Mouse (Mus musculus) forebrain, embryonic 13.5 days (tissue): Measurements from ENCODE around the gene Ldhd. TPM values are rescaled to one million over a fixed set of nuclear protein-coding genes. Genes with fewer than 3 reads are reported as not detected.
"Not testable (repeated sequence)": the region's sequence is repeated elsewhere in the genome, so short reads cannot be mapped to it uniquely, and the experiment has no call there.

Experiments used
- ATAC-seq: fragments of 200-750 bp; cut with Nextera tagmentation; 2 replicates; pipeline ENCODE4 v1.8.0; 2017
- H3K27ac ChIP-seq: fragments of 300-500 bp; sonication (generic); 2 replicates; pipeline ENCODE4 v1.5.1; 2015; ENCODE audit warnings: inconsistent platforms, mild to moderate bottlenecking, moderate library complexity
- H3K27me3 ChIP-seq: fragments of 300-500 bp; sonication (generic); 2 replicates; pipeline ENCODE4 v1.6.1; 2015; ENCODE audit warnings: mild to moderate bottlenecking, inconsistent platforms
- H3K36me3 ChIP-seq: fragments of 300-500 bp; sonication (generic); 2 replicates; pipeline ENCODE4 v1.6.1; 2015; ENCODE audit warnings: mild to moderate bottlenecking, inconsistent platforms; ENCODE audit not compliant: poor library complexity, severe bottlenecking
- H3K4me1 ChIP-seq: fragments of 300-500 bp; sonication (generic); 2 replicates; pipeline ENCODE4 v1.6.1; 2015; ENCODE audit warnings: inconsistent platforms
- H3K4me2 ChIP-seq: fragments of 300-500 bp; sonication (generic); 2 replicates; pipeline ENCODE4 v1.6.1; 2015; ENCODE audit warnings: inconsistent platforms, mild to moderate bottlenecking, moderate library complexity
- H3K4me3 ChIP-seq: fragments of 300-500 bp; sonication (generic); 2 replicates; pipeline ENCODE4 v1.5.1; 2015; ENCODE audit warnings: mild to moderate bottlenecking, inconsistent platforms
- H3K9ac ChIP-seq: fragments of 300-500 bp; sonication (generic); 2 replicates; pipeline ENCODE4 v1.6.1; 2015; ENCODE audit warnings: mild to moderate bottlenecking, inconsistent platforms
- H3K9me3 ChIP-seq: fragments of 300-500 bp; sonication (generic); replicated peaks from 2 replicates; pipeline ENCODE4 v1.6.1; 2016; ENCODE audit warnings: inconsistent platforms
- WGBS: fragments of 180-500 bp; shearing (Covaris S2); methylation state at CpG from one replicate; pipeline ENCODE4 v1.1.7; 2015; 5-methylcytosine and 5-hydroxymethylcytosine counted together
- polyA plus RNA-seq: library from polyadenylated mRNA; unstranded; fragments of >200 nt; fragmentation: Nextera tagmentation; extraction: Ambion mirVana; gene quantifications from 2 replicates; pipeline ENCODE4 v1.2.1, GENCODE M21; 2015

Gene Ldhd
- polyA plus RNA-seq, 1 experiment from 2014 or later, result 0.31 TPM

DNA sequence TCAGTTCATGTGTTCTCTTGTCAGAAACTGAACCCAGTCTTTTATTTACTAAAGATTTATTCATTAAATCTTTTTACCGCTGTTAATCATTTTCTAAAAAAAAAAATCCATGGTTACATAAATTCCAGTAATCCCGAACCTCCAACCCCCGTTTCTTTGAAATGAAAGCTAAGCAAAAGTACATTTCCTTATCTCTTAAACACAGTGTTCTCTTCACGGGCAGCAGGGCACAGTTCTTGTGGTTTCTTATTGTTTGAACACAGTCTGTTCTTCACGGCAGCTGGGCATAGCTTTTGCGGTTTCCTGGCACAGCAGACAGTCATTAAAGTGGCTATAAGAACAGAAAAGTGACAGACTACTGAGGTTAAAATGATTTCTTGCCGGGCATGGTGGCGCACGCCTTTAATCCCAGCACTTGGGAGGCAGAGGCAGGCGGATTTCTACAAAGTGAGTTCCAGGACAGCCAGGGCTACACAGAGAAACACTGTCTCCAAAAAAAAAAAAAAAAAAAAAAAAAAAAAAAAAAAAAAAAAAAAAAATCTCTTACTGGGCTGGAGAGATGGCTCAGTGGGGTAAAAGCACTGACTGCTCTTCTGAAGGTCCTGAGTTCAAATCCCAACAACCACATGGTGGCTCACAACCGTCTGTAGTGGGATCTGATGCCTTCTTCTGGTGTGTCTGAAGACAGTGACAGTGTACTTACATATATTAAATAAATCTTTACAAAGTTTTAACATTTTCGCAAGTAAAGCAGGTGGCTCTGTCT is 14.3 kb upstream of the Ldhd start:
- Histone ChIP-seq H3K27ac (peak overlapping the region; percentile 92), H3K9ac (peak overlapping the region; percentile 82), H3K4me3 (peak overlapping the region; percentile 68), H3K4me1 (peaks cover 13% of the 10 kb centered on the region), H3K4me2 (peak overlapping the region; percentile 65)
- ATAC-seq, H3K36me3 ChIP-seq, H3K9me3 ChIP-seq, H3K27me3 ChIP-seq: not testable (repeated sequence)
- 67% methylated on average over 12 of the region's 12 CpGs for WGBS

DNA sequence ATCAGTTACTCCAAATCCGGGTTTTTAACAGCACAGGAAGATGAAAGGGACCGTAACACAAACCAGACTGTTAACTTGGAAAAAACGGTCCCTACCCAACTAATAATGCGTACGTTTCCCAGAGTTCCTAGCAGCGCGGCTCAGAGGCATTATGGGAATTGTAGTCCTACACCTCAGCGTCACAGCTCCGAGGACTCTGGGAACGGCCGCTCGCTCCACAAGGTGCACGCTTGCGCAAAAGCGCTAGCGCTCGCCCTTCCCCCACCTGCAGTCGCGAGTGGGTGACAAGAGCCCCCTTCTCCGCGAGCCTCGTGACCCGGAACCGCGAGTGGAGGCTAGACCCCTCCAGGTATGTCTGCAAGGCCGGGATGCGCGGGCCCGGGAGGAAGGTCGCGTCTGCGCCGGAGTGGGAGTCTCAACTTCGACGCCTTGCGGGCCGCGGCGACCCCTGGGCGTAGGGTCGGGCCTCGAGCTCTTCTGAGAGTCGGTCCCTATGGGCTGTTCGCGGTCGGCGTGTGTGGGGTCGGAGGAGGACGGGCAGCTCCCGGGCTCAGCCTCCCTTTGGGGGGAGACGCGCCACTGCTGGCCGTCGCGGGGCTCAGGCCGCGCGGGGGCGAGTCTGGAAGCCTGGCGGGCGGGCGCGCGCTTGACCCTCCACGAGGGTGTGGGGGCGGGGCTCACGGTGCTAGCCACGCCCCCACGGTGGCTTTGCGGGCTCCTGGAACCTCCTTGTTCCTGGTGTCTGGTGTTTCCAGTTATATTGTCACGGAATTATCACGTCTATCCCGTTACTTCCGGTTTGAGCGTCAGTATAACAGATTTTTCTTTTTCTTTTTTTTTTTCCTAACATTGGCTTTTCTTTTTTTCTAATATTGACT is 13.3 kb upstream of the Ldhd start, which contains the start of gene Zfp1:
TSS of gene Zfp1 (plus strand) at position 138 of the 878 bp plus-strand sequence.
- peak; percentile 99 for ATAC-seq
- 1% methylated on average over 75 of the region's 75 CpGs for WGBS

GRCm38 (mm10) chr8:111642939-111643263 is 12.7 kb upstream of the Ldhd start:
- 13% methylated on average over 5 of the region's 5 CpGs for WGBS
- Histone ChIP-seq H3K9me3 (no peaks in the 10 kb centered on the region), H3K36me3 (no peaks in the 10 kb centered on the region), H3K4me3 (peak overlapping the region; percentile 68), H3K9ac (peak overlapping the region; percentile 82), H3K27me3 (no peaks in the 10 kb centered on the region), H3K4me2 (peak overlapping the region; percentile 65), H3K27ac (no peak overlapping the region), H3K4me1 (peaks cover 13% of the 10 kb centered on the region)
- peak; percentile 42 for ATAC-seq

More for the DNA sequence above, 13.3 kb upstream of the Ldhd start, which contains the start of gene Zfp1:
- no peaks in the 10 kb centered on the region for H3K36me3 ChIP-seq
- H3K27me3 ChIP-seq, result no peaks in the 10 kb centered on the region
- H3K27ac ChIP-seq, result peak within 1 kb of the TSS; percentile 92
- H3K9ac ChIP-seq, result peak within 1 kb of the TSS; percentile 82
- no peaks in the 10 kb centered on the region for H3K9me3 ChIP-seq
- peak within 1 kb of the TSS; percentile 68 for H3K4me3 ChIP-seq
- peak within 1 kb of the TSS; percentile 65 for H3K4me2 ChIP-seq
- H3K4me1 ChIP-seq, result peaks cover 13% of the 10 kb centered on the region

DNA sequence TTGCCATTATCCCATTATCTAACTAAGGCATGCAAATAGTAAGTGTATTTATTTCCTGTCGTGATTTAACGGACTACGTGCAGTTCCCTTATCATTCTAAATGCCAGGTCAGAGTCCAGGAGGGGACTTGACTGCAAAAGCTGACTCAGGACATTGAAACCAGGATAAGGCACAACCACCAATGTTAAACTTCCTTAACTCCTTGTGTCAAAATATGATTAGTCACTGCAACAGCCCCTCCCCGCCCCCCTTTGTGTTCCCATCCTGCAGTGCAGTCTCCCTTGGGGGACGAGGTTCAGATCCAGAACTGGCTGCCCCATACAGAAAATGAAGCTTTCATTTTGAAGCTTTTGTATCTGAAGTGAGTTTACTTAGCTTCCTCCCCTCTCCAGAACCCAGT is 12.3 kb upstream of the Ldhd start:
- ATAC-seq, result no peak
- Histone ChIP-seq H3K9me3 (no peaks in the 10 kb centered on the region), H3K4me2 (peak overlapping the region; percentile 65), H3K27me3 (no peaks in the 10 kb centered on the region), H3K36me3 (no peaks in the 10 kb centered on the region), H3K9ac (peak overlapping the region; percentile 82), H3K4me1 (peaks cover 13% of the 10 kb centered on the region), H3K4me3 (peak overlapping the region; percentile 68), H3K27ac (no peak overlapping the region)
- 63% methylated on average over 5 of the region's 5 CpGs for WGBS

DNA sequence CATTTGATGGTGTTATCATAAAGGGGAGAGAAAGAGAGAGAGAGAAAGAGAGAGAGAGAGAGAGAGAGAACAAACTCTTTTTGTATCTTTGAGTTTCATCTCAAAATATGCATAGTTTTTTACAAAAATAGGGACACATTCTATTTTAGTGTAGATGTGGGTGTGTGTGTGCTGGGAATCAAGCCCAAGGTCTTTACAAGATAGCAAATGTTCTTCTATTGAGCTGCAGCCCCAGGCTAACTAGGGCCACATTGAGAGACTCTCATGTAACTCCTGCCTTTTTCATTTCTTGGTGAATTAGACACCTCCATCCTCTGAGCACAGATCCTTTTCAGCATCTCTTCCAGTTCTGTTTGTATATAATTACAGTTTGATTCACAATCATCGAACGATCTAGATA is 10.9 kb upstream of the Ldhd start:
- H3K9me3 ChIP-seq, result no peaks in the 10 kb centered on the region
- no peak for ATAC-seq
- WGBS, result 94% methylated on average over 2 of the region's 2 CpGs

DNA sequence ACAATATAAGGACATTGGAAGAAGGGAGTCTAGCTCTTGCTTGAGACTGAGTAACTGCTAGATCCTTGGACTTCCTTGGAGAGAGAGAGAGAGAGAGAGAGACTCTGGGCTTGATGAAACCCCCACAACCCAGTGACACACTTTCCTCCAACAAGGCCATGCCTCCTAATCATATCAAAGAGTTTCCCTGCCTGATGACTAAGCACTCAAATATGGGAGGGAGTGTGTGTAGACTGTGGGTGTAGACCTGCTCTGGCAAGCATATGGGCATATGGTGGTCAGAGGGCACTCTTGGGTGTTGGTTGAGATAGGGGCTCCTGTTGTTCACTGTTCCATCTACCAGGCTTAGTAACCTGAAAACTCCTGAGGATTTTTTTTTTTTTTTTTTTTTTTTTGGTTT is 7.9 kb upstream of the Ldhd start:
- Histone ChIP-seq H3K27ac (no peak overlapping the region), H3K36me3 (no peaks in the 10 kb centered on the region), H3K27me3 (no peaks in the 10 kb centered on the region), H3K4me3 (no peak overlapping the region), H3K4me1 (peaks cover 6% of the 10 kb centered on the region), H3K9ac (no peak overlapping the region), H3K9me3 (no peaks in the 10 kb centered on the region), H3K4me2 (no peak overlapping the region)
- no peak for ATAC-seq

More for the DNA sequence above, 10.9 kb upstream of the Ldhd start:
- H3K4me2 ChIP-seq, result no peak overlapping the region
- no peaks in the 10 kb centered on the region for H3K27me3 ChIP-seq
- no peak overlapping the region for H3K4me3 ChIP-seq
- H3K4me1 ChIP-seq, result peaks cover 13% of the 10 kb centered on the region
- no peaks in the 10 kb centered on the region for H3K36me3 ChIP-seq
- H3K9ac ChIP-seq, result no peak overlapping the region
- H3K27ac ChIP-seq, result no peak overlapping the region

GRCm38 (mm10) chr8:111632976-111633375 is 2.8 kb upstream of the Ldhd start:
- no peak overlapping the region for H3K4me3 ChIP-seq
- no peaks in the 10 kb centered on the region for H3K9me3 ChIP-seq
- peaks cover 6% of the 10 kb centered on the region; the same call in 1 of the 2 replicates for H3K4me1 ChIP-seq
- no peak for ATAC-seq
- no peak overlapping the region for H3K4me2 ChIP-seq
- peaks cover 9% of the 10 kb centered on the region; the same call in 1 of the 2 replicates for H3K36me3 ChIP-seq
- WGBS, result 95% methylated on average over 3 of the region's 3 CpGs
- no peak overlapping the region for H3K27ac ChIP-seq
- H3K9ac ChIP-seq, result no peak overlapping the region
- no peaks in the 10 kb centered on the region for H3K27me3 ChIP-seq

DNA sequence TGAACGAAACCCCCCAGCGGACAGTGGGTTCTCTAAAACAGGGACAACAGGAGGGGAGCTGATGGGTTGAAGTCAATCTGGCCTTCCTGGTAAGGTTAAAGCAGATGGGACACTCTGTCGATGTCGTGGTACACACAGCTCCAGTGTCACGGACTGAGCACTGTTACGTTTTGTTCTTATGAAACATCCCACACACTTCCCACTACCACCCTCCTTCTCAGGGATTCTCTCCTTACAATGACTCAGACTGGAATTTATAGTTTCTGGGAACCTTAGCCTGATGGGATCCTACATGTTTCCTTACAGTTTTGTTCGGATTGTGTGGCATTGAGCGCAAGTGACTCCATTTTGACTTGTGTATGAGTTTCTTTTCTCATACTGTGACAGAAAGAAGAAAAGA is 1.4 kb upstream of the Ldhd start:
- Histone ChIP-seq H3K27ac (no peak overlapping the region), H3K9me3 (no peaks in the 10 kb centered on the region), H3K9ac (no peak overlapping the region), H3K27me3 (no peaks in the 10 kb centered on the region), H3K4me1 (peaks cover 6% of the 10 kb centered on the region; the same call in 1 of the 2 replicates), H3K36me3 (peaks cover 10% of the 10 kb centered on the region), H3K4me3 (no peak overlapping the region), H3K4me2 (no peak overlapping the region)
- ATAC-seq, result no peak
- WGBS, result 90% methylated on average over 8 of the region's 8 CpGs

- H3K4me1 ChIP-seq, result peaks cover 6% of the 10 kb centered on the region; the same call in 1 of the 2 replicates
- ATAC-seq, result no peak
- H3K4me3 ChIP-seq, result no peak overlapping the region
- no peaks in the 10 kb centered on the region for H3K27me3 ChIP-seq
- H3K4me2 ChIP-seq, result no peak overlapping the region
- no peak overlapping the region for H3K9ac ChIP-seq
- 90% methylated on average over 19 of the region's 19 CpGs for WGBS
- H3K36me3 ChIP-seq, result peaks cover 13% of the 10 kb centered on the region
- H3K9me3 ChIP-seq, result no peaks in the 10 kb centered on the region
- H3K27ac ChIP-seq, result no peak overlapping the region
Measured at GRCm38 (mm10) chr8:111628894-111629501, 1.2 kb downstream of the Ldhd start.

GRCm38 (mm10) chr8:111628401-111628800 is 1.8 kb downstream of the Ldhd start:
- Histone ChIP-seq H3K27me3 (no peaks in the 10 kb centered on the region), H3K9me3 (no peaks in the 10 kb centered on the region), H3K4me1 (peaks cover 6% of the 10 kb centered on the region; the same call in 1 of the 2 replicates), H3K4me3 (no peak overlapping the region), H3K36me3 (peaks cover 13% of the 10 kb centered on the region), H3K9ac (no peak overlapping the region), H3K27ac (no peak overlapping the region), H3K4me2 (no peak overlapping the region)
- ATAC-seq, result no peak
- WGBS, result 95% methylated on average over 12 of the region's 12 CpGs

GRCm38 (mm10) chr8:111627923-111628322 is 2.3 kb downstream of the Ldhd start:
- Histone ChIP-seq H3K4me3 (no peak overlapping the region), H3K4me2 (no peak overlapping the region), H3K9ac (no peak overlapping the region), H3K27ac (no peak overlapping the region), H3K36me3 (peaks cover 16% of the 10 kb centered on the region), H3K9me3 (no peaks in the 10 kb centered on the region), H3K27me3 (no peaks in the 10 kb centered on the region), H3K4me1 (peaks cover 6% of the 10 kb centered on the region; the same call in 1 of the 2 replicates)
- ATAC-seq, result no peak
- WGBS, result 92% methylated on average over 9 of the region's 9 CpGs

GRCm38 (mm10) chr8:111626933-111627332 is 3.2 kb downstream of the Ldhd start:
- Histone ChIP-seq H3K4me1 (peaks cover 6% of the 10 kb centered on the region; the same call in 1 of the 2 replicates), H3K36me3 (peaks cover 25% of the 10 kb centered on the region), H3K9ac (no peak overlapping the region), H3K4me3 (no peak overlapping the region), H3K9me3 (no peaks in the 10 kb centered on the region), H3K27me3 (no peaks in the 10 kb centered on the region), H3K27ac (no peak overlapping the region), H3K4me2 (no peak overlapping the region)
- WGBS, result 92% methylated on average over 14 of the region's 14 CpGs
- no peak for ATAC-seq
